Mouse (Mus musculus) central nervous system, embryonic 11.5 days (tissue): ENCODE data around the gene Zbtb1. TPM values are rescaled to one million over a fixed set of nuclear protein-coding genes. Genes with fewer than 3 reads are reported as not detected.

ENCODE experiments used
- polyA plus RNA-seq: library from polyadenylated mRNA; depleted of rRNA; stranded (reverse); fragments of >200 nt; gene quantifications from 2 replicates; pipeline ENCODE4 v1.2.3, GENCODE M21; 2012; rRNA removed

The Zbtb1 gene
- 5.1 and 6.7 TPM in 2 replicates for polyA plus RNA-seq

DNA sequence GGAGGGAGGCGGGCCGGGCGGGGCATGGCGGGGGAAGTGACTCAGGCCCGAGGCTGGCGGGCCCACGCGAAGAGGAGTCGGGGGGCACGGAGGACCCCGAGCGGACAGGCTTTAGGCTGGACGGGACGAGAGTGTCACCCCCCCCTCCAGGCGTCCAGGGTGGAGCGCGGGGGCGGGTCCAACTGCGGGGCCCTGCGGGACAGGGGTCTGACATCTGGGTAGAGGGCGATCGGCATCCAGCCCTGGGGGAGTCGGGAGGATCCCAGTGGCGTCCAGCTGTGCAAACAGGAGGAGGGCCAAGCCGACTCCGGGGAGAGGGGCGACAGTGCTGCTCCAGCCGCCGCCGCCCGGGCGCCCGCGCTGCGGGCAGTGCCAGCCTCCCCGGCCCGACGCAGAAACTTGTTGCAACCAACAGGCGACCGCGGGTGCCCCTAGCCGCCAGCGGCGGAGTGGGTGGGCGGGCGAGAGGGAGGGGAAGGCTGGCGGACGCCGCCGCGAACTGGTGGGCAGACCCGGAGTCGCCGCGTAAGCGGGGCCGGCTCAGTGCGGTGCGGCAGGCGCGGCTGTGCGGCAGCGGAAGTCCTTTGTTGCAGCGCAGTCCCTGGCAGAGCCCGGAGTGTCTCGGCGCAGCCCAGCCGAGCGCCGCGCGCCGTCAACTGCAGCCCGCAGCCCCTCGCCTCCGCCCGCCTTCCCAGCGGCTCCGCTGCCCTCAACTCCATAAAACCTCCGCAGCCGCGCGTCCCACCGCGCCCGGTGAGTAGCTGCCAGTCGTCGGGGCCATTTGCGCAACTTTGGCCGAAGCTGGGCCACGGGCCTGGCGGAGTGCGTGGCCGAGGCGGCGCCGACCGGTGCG is at the start of gene Zbtb1:
Gene Zbtb1, plus strand, starts transcription at position 289 of the 853 bp plus-strand sequence.

DNA sequence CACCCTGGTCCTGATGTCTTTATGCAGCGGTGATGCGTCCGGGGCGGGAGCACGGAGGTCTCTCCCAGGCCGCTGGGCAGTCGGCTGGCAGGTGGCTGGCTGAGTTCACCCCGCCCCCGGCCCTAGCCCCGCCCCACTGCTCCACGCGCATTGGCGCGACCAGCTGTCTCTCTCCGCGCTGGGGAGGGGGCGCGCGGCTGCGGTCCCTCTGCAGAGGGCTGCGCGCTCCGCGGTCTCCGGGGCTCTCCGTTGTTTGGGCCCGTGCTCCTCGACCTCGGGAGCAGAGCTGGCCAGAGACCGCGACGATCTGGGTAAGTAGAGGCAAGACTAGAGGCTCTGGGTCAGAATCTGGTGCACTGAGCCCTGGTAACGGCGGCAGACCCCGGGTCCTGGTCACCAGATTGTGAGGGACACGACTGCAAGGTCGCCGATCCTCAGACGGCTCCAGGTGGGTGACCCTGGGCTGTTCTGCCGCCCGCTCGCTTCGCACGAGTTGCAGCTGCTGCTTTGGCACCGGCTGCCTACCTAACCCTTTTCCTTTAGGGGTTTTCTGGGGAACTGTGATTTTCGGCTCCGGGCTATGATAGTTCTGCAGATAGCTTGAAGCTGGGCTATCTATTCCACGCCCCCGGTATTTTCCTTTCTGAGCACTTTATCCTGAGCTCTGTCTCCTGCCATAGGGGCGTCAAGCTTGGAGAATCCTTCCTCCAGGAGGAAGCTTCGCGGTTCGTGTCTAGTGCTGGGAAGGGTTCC is 45.2 kb upstream of the Zbtb1 start, which contains the start of gene Akap5:
Gene Akap5, plus strand, starts transcription at position 213 of the 753 bp plus-strand sequence.

GRCm38 (mm10) chr12:76369206-76369977 is 674 bp upstream of the Zbtb1 start, which contains the start of gene Zbtb25:
Gene Zbtb25, minus strand, starts transcription at chr12:76369602.

GRCm38 (mm10) chr12:76403886-76404537 is 33.9 kb downstream of the Zbtb1 start, which contains the start of gene Hspa2:
Gene Hspa2, plus strand, starts transcription at chr12:76404176.

GRCm38 (mm10) chr12:76417433-76417854 is 47.4 kb downstream of the Zbtb1 start, which contains the start of gene Ppp1r36:
Gene Ppp1r36, plus strand, starts transcription at chr12:76417538.

Other genes with a start within 250 kb of the Zbtb1 start
- gene Esr2, start 193.0 kb upstream of the Zbtb1 start, polyA plus RNA-seq = 0.26 and 0.47 TPM in 2 replicates
- 0.05 TPM in 1 of 2 replicates, not detected in the other for gene Tex21, start 123.5 kb upstream of the Zbtb1 start, polyA plus RNA-seq
- gene Mthfd1, start 115.0 kb upstream of the Zbtb1 start, polyA plus RNA-seq = 44.7 and 52.2 TPM in 2 replicates
- 4.9 and 6.8 TPM in 2 replicates for gene Akap5, start 45.4 kb upstream of the Zbtb1 start, polyA plus RNA-seq
- gene Zbtb25, start 664 bp upstream of the Zbtb1 start, polyA plus RNA-seq = 14.5 and 19.7 TPM in 2 replicates
- 4.7 and 5.1 TPM in 2 replicates for gene Hspa2, start 33.9 kb downstream of the Zbtb1 start, polyA plus RNA-seq
- gene Ppp1r36, start 47.3 kb downstream of the Zbtb1 start, polyA plus RNA-seq = 0.62 and 1.5 TPM in 2 replicates
- gene Plekhg3, start 160.6 kb downstream of the Zbtb1 start, polyA plus RNA-seq = 4.2 and 7.9 TPM in 2 replicates